23 mouse cellular contexts compared by ENCODE assay signal in genomic region chr1:92107996-92108395, GRCm38 (mm10).
"Had no signal": no experiment of that assay in that cellular context is flagged by ENCODE, and none has a peak within 500 bp of the region (broad histone marks: within the 10 kb centered on the region; RNA-seq: fewer than 3 reads in every experiment).

No protein-coding gene starts in this region.

- H3K27ac ChIP-seq: heart, embryonic 13.5 days; heart, embryonic 15.5 days; hindbrain, embryonic 13.5 days; hindbrain, embryonic 15.5 days; hindbrain, postnatal 0 days; kidney, embryonic 15.5 days; kidney, postnatal 0 days; limb, embryonic 13.5 days; limb, embryonic 15.5 days; liver, embryonic 12.5 days; liver, embryonic 14.5 days had no signal

- H3K9ac ChIP-seq: forebrain, postnatal 0 days; heart, embryonic 13.5 days; heart, embryonic 15.5 days; hindbrain, embryonic 13.5 days; hindbrain, embryonic 15.5 days; kidney, embryonic 15.5 days; limb, embryonic 13.5 days; limb, embryonic 15.5 days; liver, embryonic 12.5 days; liver, embryonic 14.5 days had no signal

- H3K4me3 ChIP-seq: heart, embryonic 13.5 days; heart, embryonic 15.5 days; hindbrain, embryonic 13.5 days; hindbrain, embryonic 15.5 days; kidney, embryonic 15.5 days; limb, embryonic 13.5 days; limb, embryonic 15.5 days; liver, embryonic 12.5 days had no signal

- DNase-seq: forebrain, postnatal 0 days; gastrocnemius, postnatal 10 days; heart, postnatal 10 days; heart, postnatal 36 days; kidney, adult 11 months; kidney, adult 2 months; kidney, adult 9 months; kidney, postnatal 14 days; kidney, postnatal 36 days; layer of hippocampus, adult 9-11 months; layer of hippocampus, postnatal 36 days; left cerebral cortex, postnatal 4 days had no signal

- H3K27me3 ChIP-seq: heart, embryonic 13.5 days; heart, embryonic 15.5 days; hindbrain, embryonic 13.5 days; hindbrain, embryonic 15.5 days; kidney, embryonic 15.5 days; limb, embryonic 13.5 days; limb, embryonic 15.5 days; liver, embryonic 12.5 days had no signal

- H3K9me3 ChIP-seq: heart, embryonic 13.5 days; heart, embryonic 15.5 days; hindbrain, embryonic 13.5 days; hindbrain, embryonic 15.5 days; kidney, embryonic 15.5 days; limb, embryonic 13.5 days; limb, embryonic 15.5 days; liver, embryonic 12.5 days had no signal

- H3K36me3 ChIP-seq: heart, embryonic 13.5 days; heart, embryonic 15.5 days; hindbrain, embryonic 13.5 days; hindbrain, embryonic 15.5 days; kidney, embryonic 15.5 days; limb, embryonic 13.5 days; limb, embryonic 15.5 days; liver, embryonic 12.5 days had no signal
